Mouse (Mus musculus) olfactory bulb, adult 2 months (tissue): Measurements from ENCODE around the gene Krt17. TPM values are rescaled to one million over a fixed set of nuclear protein-coding genes. Genes with fewer than 3 reads are reported as not detected.
A peak's percentile ranks its signal among the peaks of the same experiment; 100 is the strongest.
"Not testable (repeated sequence)": the region's sequence is repeated elsewhere in the genome, so short reads cannot be mapped to it uniquely, and the experiment has no call there.

ENCODE experiments used
- H3K27ac ChIP-seq: fragments of 200-500 bp; 2 replicates; pipeline ENCODE4 v1.5.1; 2012; ENCODE audit warnings: low read depth, low read length; ENCODE audit not compliant: insufficient read depth
- H3K4me1 ChIP-seq: fragments of 200-500 bp; 2 replicates; pipeline ENCODE4 v1.6.1; 2012; ENCODE audit warnings: low read length; ENCODE audit not compliant: control insufficient read depth, insufficient read depth
- H3K4me3 ChIP-seq: fragments of 200-500 bp; 2 replicates; pipeline ENCODE4 v1.5.1; 2012; ENCODE audit warnings: mild to moderate bottlenecking, low read depth, low read length, moderate library complexity; ENCODE audit not compliant: insufficient read depth
- CTCF ChIP-seq: fragments of 200-500 bp; IDR thresholded peaks from 2 replicates; pipeline ENCODE4 v1.5.1; 2012; ENCODE audit warnings: low read depth, mild to moderate bottlenecking, low read length, moderate library complexity; ENCODE audit not compliant: insufficient read depth
- POLR2A ChIP-seq: fragments of 200-500 bp; IDR thresholded peaks from 2 replicates; pipeline ENCODE4 v1.6.1; 2012; ENCODE audit warnings: mild to moderate bottlenecking, low read depth, low read length, moderate library complexity; ENCODE audit not compliant: insufficient read depth
- WGBS: fragments of 180-500 bp; shearing (Covaris S2); methylation state at CpG from one replicate; pipeline ENCODE4 v1.1.7; 2018; 5-methylcytosine and 5-hydroxymethylcytosine counted together
- polyA plus RNA-seq: library from polyadenylated mRNA; stranded (reverse); fragments of >200 nt; gene quantifications from 2 replicates; pipeline ENCODE4 v1.2.4, GENCODE M21; 2012; ENCODE audit warnings: low replicate concordance; ENCODE audit not compliant: missing spikeins, insufficient read depth, insufficient read length

Gene Krt17
- polyA plus RNA-seq, result not detected in 2 replicates

- Histone ChIP-seq H3K27ac (no peak within 1 kb of the TSS), H3K4me3 (no peak within 1 kb of the TSS), H3K4me1 (peaks cover 1% of the 10 kb centered on the region)
- 82% methylated on average over 21 of the region's 21 CpGs for WGBS
- TF ChIP-seq POLR2A (no peak), CTCF (no peak)
These were observed at the start of gene Krt17 for GRCm38 (mm10) chr11:100260514-100261234. Gene Krt17, minus strand, starts transcription at chr11:100261029.

GRCm38 (mm10) chr11:100308672-100309071, 47.8 kb upstream of the Krt17 start:
- not testable (repeated sequence) for H3K27ac ChIP-seq
- WGBS, result 88% methylated on average over 5 of the region's 6 CpGs

GRCm38 (mm10) chr11:100307900-100308299, 47.1 kb upstream of the Krt17 start:
- Histone ChIP-seq H3K4me1 (peaks cover 9% of the 10 kb centered on the region), H3K27ac (no peak overlapping the region), H3K4me3 (no peak overlapping the region)
- 91% methylated on average over 5 of the region's 5 CpGs for WGBS
- TF ChIP-seq CTCF, result no peak
- no peak for TF ChIP-seq POLR2A

More at GRCm38 (mm10) chr11:100308672-100309071, 47.8 kb upstream of the Krt17 start:
- not testable (repeated sequence) for H3K4me3 ChIP-seq
- H3K4me1 ChIP-seq, result peaks cover 13% of the 10 kb centered on the region

- Histone ChIP-seq H3K4me1 (peaks cover 7% of the 10 kb centered on the region; the same call in 1 of the 2 replicates), H3K27ac (no peak overlapping the region), H3K4me3 (no peak overlapping the region)
- WGBS, result 95% methylated on average over 5 of the region's 5 CpGs
- TF ChIP-seq CTCF (no peak), POLR2A (no peak)
These were observed 40.5 kb upstream of the Krt17 start for GRCm38 (mm10) chr11:100301292-100301691.

- Histone ChIP-seq H3K4me3 (no peak overlapping the region), H3K27ac (no peak overlapping the region), H3K4me1 (peaks cover 7% of the 10 kb centered on the region; the same call in 1 of the 2 replicates)
- WGBS, result 14% methylated on average over 5 of the region's 5 CpGs
- no peak for TF ChIP-seq CTCF
- TF ChIP-seq POLR2A, result no peak
These were observed 39.5 kb upstream of the Krt17 start for GRCm38 (mm10) chr11:100300293-100300692.

- Histone ChIP-seq H3K4me3 (no peak overlapping the region), H3K27ac (no peak overlapping the region), H3K4me1 (peaks cover 9% of the 10 kb centered on the region; the same call in 1 of the 2 replicates)
- 19% methylated on average over 18 of the region's 18 CpGs for WGBS
- no peak for TF ChIP-seq POLR2A
- peak; percentile 67; the same call in 1 of the 2 replicates for TF ChIP-seq CTCF
These were observed 37.6 kb upstream of the Krt17 start for GRCm38 (mm10) chr11:100298274-100299036.

GRCm38 (mm10) chr11:100297801-100298200, 37.0 kb upstream of the Krt17 start:
- H3K27ac ChIP-seq, result no peak overlapping the region
- H3K4me3 ChIP-seq, result no peak overlapping the region
- TF ChIP-seq CTCF, result peak; percentile 57; the same call in 1 of the 2 replicates
- TF ChIP-seq POLR2A, result no peak
- WGBS, result 39% methylated on average over 5 of the region's 5 CpGs
- H3K4me1 ChIP-seq, result peaks cover 9% of the 10 kb centered on the region; the same call in 1 of the 2 replicates

GRCm38 (mm10) chr11:100295308-100295707, 34.5 kb upstream of the Krt17 start:
- no peak overlapping the region for H3K4me3 ChIP-seq

GRCm38 (mm10) chr11:100292884-100293283, 32.1 kb upstream of the Krt17 start:
- TF ChIP-seq POLR2A (no peak), CTCF (no peak)
- WGBS, result 74% methylated on average over 6 of the region's 6 CpGs

More at GRCm38 (mm10) chr11:100295308-100295707, 34.5 kb upstream of the Krt17 start:
- TF ChIP-seq POLR2A (no peak), CTCF (peak; percentile 99)
- Histone ChIP-seq H3K27ac (no peak overlapping the region), H3K4me1 (peaks cover 9% of the 10 kb centered on the region; the same call in 1 of the 2 replicates)
- 6% methylated on average over 10 of the region's 10 CpGs for WGBS

More at GRCm38 (mm10) chr11:100292884-100293283, 32.1 kb upstream of the Krt17 start:
- Histone ChIP-seq H3K4me1 (peaks cover 5% of the 10 kb centered on the region; the same call in 1 of the 2 replicates), H3K27ac (no peak overlapping the region), H3K4me3 (no peak overlapping the region)
